Mouse (Mus musculus) neural tube, embryonic 11.5 days (tissue): ENCODE measurements around the gene Cops8. TPM values are rescaled to one million over a fixed set of nuclear protein-coding genes. Genes with fewer than 3 reads are reported as not detected.

Experiments
- ATAC-seq: fragments of 200-750 bp; cut with Nextera tagmentation; 2 replicates; pipeline ENCODE4 v1.8.0; 2017; ENCODE audit warnings: moderate number of reproducible peaks, mild to moderate bottlenecking, moderate TSS enrichment, moderate library complexity; ENCODE audit not compliant: insufficient read depth, low FRiP score, low TSS enrichment
- DNase-seq: peaks from one replicate; pipeline ENCODE4 v3.0.0-alpha.2; 2015; ENCODE audit warnings: low spot score
- H3K27ac ChIP-seq: fragments of 300-500 bp; sonication (generic); 2 replicates; pipeline ENCODE4 v1.5.1; 2014; ENCODE audit warnings: low read depth, mild to moderate bottlenecking, low read length
- H3K27me3 ChIP-seq: fragments of 300-500 bp; sonication (generic); 2 replicates; pipeline ENCODE4 v1.6.1; 2014; ENCODE audit warnings: mild to moderate bottlenecking, low read length, mixed read lengths; ENCODE audit not compliant: control insufficient read depth, insufficient read depth
- H3K36me3 ChIP-seq: fragments of 300-500 bp; sonication (generic); 2 replicates; pipeline ENCODE4 v1.6.1; 2014; ENCODE audit warnings: mild to moderate bottlenecking, low read length, moderate library complexity, mixed read lengths; ENCODE audit not compliant: control insufficient read depth, insufficient read depth
- H3K4me1 ChIP-seq: fragments of 300-500 bp; sonication (generic); 2 replicates; pipeline ENCODE4 v1.6.1; 2014; ENCODE audit warnings: low read length, mixed read lengths; ENCODE audit not compliant: control insufficient read depth, insufficient read depth
- H3K4me2 ChIP-seq: fragments of 300-500 bp; sonication (generic); 2 replicates; pipeline ENCODE4 v1.6.1; 2014; ENCODE audit warnings: low read depth, mild to moderate bottlenecking, moderate library complexity
- H3K4me3 ChIP-seq: fragments of 300-500 bp; sonication (generic); 2 replicates; pipeline ENCODE4 v1.5.1; 2014; ENCODE audit warnings: low read depth, low read length
- H3K9ac ChIP-seq: fragments of 300-500 bp; sonication (generic); 2 replicates; pipeline ENCODE4 v1.6.1; 2014; ENCODE audit warnings: mild to moderate bottlenecking, low read length
- H3K9me3 ChIP-seq: fragments of 300-500 bp; sonication (generic); 2 replicates; pipeline ENCODE4 v1.6.1; 2016; ENCODE audit warnings: low read length; ENCODE audit not compliant: control insufficient read depth
- WGBS: fragments of 180-500 bp; shearing (Covaris S2); extraction: QIAGEN DNeasy Blood & Tissue Kit; methylation state at CpG from one replicate; pipeline ENCODE4 v1.1.7; 2014; 5-methylcytosine and 5-hydroxymethylcytosine counted together
- polyA plus RNA-seq: library from polyadenylated mRNA; unstranded; fragments of >200 nt; fragmentation: Nextera tagmentation; extraction: Ambion mirVana; gene quantifications from 2 replicates; pipeline ENCODE4 v1.2.1, GENCODE M21; 2014

The Cops8 gene
- polyA plus RNA-seq, 1 experiment from 2014 or later = 192 TPM

DNA sequence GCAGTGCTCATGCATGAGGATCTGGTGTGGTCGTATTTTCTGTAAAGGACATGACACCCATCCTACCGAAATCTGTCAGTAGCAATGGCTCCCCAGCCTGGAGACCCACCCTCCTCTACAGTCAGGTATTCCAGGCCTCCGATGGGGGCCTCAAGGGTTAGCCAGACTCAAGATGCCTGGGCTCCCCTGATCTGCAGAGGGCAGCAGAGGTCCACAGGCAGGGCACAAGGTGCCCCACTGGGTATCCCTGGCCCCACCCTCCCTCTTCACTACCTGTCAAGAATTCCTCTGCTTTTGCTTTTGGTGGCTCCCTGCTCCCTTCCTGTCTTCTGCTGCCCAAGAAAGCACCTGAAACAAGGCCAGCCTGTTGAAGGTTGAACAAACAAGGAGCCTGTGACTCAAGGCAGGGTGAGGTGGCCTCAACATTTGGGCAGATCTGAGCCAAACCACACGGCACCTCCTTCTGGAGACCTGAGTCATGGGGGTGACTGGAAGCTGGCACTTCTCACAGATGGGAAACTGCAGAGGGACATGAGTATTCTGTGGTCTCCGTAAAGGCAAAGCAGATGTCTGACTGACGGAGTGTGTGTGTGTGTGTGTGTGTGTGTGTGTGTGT is 30.7 kb downstream of the Cops8 start:
- DNase-seq (no peak), ATAC-seq (no peak)
- H3K4me1 ChIP-seq = no peaks in the 10 kb centered on the region
- no peaks in the 10 kb centered on the region for H3K27me3 ChIP-seq
- WGBS = 79% methylated on average over 6 of the region's 6 CpGs
- no peaks in the 10 kb centered on the region for H3K36me3 ChIP-seq
- no peak overlapping the region for H3K4me3 ChIP-seq
- no peak overlapping the region for H3K9ac ChIP-seq
- no peaks in the 10 kb centered on the region for H3K9me3 ChIP-seq
- no peak overlapping the region for H3K4me2 ChIP-seq
- no peak overlapping the region for H3K27ac ChIP-seq

- DNase-seq (no peak), ATAC-seq (no peak)
- H3K27me3 ChIP-seq = no peaks in the 10 kb centered on the region
- WGBS = 69% methylated on average over 3 of the region's 3 CpGs
- H3K4me3 ChIP-seq = no peak overlapping the region
- no peaks in the 10 kb centered on the region for H3K4me1 ChIP-seq
- no peaks in the 10 kb centered on the region for H3K9me3 ChIP-seq
- no peak overlapping the region for H3K9ac ChIP-seq
- H3K27ac ChIP-seq = no peak overlapping the region
- H3K36me3 ChIP-seq = no peaks in the 10 kb centered on the region
- no peak overlapping the region for H3K4me2 ChIP-seq
Observed at GRCm38 (mm10) chr1:90634205-90634745, 31.5 kb downstream of the Cops8 start.

DNA sequence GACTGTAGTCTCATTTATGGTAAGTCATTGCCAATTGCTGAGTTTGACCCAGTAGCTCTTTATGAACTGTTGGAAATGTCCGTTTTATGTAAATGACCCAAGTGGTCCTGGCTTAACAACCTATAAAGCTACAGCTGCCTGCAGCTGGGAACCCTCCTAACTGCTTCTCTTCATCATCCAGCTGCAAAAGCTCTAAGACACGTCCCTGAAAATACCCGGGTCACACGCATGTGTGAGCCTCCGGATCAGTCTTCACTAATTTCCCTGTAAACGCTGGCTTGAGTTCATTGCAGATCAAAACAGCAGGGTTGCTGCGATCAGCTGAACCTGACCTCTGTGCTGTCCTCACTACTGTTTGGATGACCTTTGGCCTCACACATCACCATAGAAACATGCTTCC is 35.6 kb downstream of the Cops8 start:
- ATAC-seq = no peak
- H3K9me3 ChIP-seq = no peaks in the 10 kb centered on the region
- no peaks in the 10 kb centered on the region for H3K4me1 ChIP-seq
- no peak overlapping the region for H3K4me2 ChIP-seq
- WGBS = 68% methylated on average over 7 of the region's 7 CpGs
- no peak overlapping the region for H3K27ac ChIP-seq
- H3K36me3 ChIP-seq = no peaks in the 10 kb centered on the region
- no peak for DNase-seq
- no peak overlapping the region for H3K9ac ChIP-seq
- no peaks in the 10 kb centered on the region for H3K27me3 ChIP-seq
- H3K4me3 ChIP-seq = no peak overlapping the region

DNA sequence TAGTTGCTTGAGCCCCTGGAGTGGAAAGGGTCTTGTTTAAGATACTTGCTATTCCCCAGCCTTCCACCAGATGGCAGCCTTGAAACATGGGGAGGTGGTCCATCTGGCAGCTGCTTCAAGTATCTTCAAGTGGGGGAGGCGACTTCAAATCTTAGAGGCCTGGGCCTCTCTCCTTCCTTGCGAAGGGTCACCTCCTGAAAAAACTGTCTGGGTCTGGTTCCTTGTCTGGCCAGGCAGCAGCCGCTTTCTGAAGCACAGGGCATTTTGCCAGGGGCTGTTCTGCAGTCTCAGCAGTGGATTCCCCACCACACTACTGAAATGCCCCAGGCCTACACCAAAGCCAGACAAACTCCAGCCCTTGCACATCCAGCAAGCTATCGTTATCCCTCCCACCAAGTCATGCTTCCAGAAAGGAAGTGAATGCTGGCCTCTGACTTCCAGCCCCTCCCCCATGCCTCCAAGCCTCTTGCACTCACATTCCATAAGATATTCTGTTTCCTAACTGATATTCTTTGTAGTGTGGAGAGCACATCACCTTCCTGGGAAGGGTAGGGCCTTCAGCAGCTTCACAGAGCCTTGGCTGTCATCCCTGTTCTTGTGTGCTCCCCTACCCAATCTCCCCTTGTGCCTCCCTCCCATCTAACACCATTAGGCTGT is 48.1 kb downstream of the Cops8 start:
- Histone ChIP-seq H3K9me3 (no peaks in the 10 kb centered on the region), H3K27me3 (no peaks in the 10 kb centered on the region), H3K27ac (0 out of 2 replicates have a peak overlapping the region, but pooled peaks have one; percentile 30), H3K4me2 (no peak overlapping the region), H3K9ac (peak overlapping the region; percentile 23; the same call in 1 of the 2 replicates), H3K4me1 (no peaks in the 10 kb centered on the region), H3K36me3 (no peaks in the 10 kb centered on the region), H3K4me3 (no peak overlapping the region)
- DNase-seq = peak; percentile 76
- ATAC-seq = no peak
- 12% methylated on average over 4 of the region's 4 CpGs for WGBS

DNA sequence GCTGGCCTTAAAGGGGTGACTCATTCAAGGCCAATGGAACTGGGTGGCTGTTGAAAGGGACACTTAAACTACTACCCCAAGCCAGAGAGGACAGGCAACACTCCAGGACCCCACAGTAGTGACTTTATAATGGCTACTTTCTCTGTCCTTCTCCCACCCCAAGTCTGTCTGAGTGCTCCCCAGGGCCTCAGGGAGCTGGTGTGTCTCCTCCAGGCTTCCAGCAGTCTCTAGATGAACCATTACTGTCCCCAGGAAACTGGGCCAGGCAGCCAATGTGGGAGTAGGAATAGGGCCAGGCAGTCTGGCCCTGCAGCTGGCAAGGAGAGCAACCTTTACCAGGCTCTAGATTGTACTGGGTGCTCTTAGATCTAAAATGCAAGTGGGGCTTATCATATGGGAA is 49.0 kb downstream of the Cops8 start:
- ATAC-seq = no peak

GRCm38 (mm10) chr1:90652553-90652952 is 49.8 kb downstream of the Cops8 start:
- Histone ChIP-seq H3K36me3 (no peaks in the 10 kb centered on the region), H3K4me2 (no peak overlapping the region), H3K9ac (no peak overlapping the region), H3K27ac (no peak overlapping the region), H3K4me3 (no peak overlapping the region), H3K4me1 (no peaks in the 10 kb centered on the region), H3K27me3 (no peaks in the 10 kb centered on the region), H3K9me3 (no peaks in the 10 kb centered on the region)
- no peak for DNase-seq
- 78% methylated on average over 4 of the region's 4 CpGs for WGBS
- no peak for ATAC-seq

More for the DNA sequence above, 49.0 kb downstream of the Cops8 start:
- Histone ChIP-seq H3K4me2 (no peak overlapping the region), H3K9me3 (no peaks in the 10 kb centered on the region), H3K36me3 (no peaks in the 10 kb centered on the region), H3K4me1 (no peaks in the 10 kb centered on the region), H3K27me3 (no peaks in the 10 kb centered on the region), H3K27ac (no peak overlapping the region), H3K9ac (no peak overlapping the region), H3K4me3 (no peak overlapping the region)
- DNase-seq = no peak

- DNase-seq (no peak), ATAC-seq (no peak)
- 84% methylated on average over 16 of the region's 16 CpGs for WGBS
Observed at GRCm38 (mm10) chr1:90656492-90657245, 53.9 kb downstream of the Cops8 start.

DNA sequence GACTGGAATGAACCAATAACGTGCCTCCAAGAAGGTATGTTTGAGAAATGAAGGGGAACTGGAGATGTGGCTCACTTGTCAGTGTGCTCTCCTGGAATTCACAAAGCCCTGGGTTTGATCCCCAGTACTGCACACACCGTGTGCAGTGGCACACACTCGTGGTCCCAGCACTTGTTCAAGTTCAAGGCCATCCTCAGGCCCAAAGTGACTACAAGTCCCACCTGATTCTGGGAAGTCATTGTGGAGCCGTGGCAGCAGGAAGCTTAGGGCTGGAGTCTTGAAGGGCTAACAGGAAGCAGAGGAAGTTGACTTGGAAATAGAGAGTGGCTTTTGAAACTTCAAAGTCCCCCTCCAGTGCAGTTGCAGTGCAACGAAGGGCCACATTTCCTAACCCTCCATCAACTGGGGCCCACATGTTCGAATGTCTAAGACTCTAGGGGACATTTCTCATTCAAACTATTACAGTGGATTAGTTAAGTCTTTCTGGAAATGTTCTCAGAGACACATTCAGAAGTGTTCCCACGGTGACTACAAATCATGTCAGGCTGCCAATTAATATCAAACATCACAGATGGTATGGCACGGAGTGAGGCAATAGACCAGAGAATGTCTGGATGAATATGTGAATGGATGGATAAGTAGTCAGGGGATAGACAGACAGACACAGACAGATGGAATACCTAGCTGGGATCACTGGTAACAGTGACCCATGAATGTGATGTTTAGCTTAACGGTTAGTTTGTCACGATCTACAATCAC is 54.7 kb downstream of the Cops8 start:
- Histone ChIP-seq H3K9me3 (no peaks in the 10 kb centered on the region), H3K27me3 (no peaks in the 10 kb centered on the region), H3K4me2 (no peak overlapping the region), H3K4me3 (no peak overlapping the region), H3K4me1 (no peaks in the 10 kb centered on the region), H3K36me3 (no peaks in the 10 kb centered on the region), H3K9ac (no peak overlapping the region), H3K27ac (no peak overlapping the region)
- ATAC-seq = no peak
- 86% methylated on average over 10 of the region's 10 CpGs for WGBS
- DNase-seq = no peak

More at GRCm38 (mm10) chr1:90656492-90657245, 53.9 kb downstream of the Cops8 start:
- H3K9me3 ChIP-seq = no peaks in the 10 kb centered on the region
- no peak overlapping the region for H3K9ac ChIP-seq
- no peaks in the 10 kb centered on the region for H3K27me3 ChIP-seq
- no peaks in the 10 kb centered on the region for H3K36me3 ChIP-seq
- H3K4me3 ChIP-seq = no peak overlapping the region
- no peaks in the 10 kb centered on the region for H3K4me1 ChIP-seq
- no peak overlapping the region for H3K27ac ChIP-seq
- H3K4me2 ChIP-seq = no peak overlapping the region
